ENCODE assay signal across 28 mouse cellular contexts in the genomic region with DNA sequence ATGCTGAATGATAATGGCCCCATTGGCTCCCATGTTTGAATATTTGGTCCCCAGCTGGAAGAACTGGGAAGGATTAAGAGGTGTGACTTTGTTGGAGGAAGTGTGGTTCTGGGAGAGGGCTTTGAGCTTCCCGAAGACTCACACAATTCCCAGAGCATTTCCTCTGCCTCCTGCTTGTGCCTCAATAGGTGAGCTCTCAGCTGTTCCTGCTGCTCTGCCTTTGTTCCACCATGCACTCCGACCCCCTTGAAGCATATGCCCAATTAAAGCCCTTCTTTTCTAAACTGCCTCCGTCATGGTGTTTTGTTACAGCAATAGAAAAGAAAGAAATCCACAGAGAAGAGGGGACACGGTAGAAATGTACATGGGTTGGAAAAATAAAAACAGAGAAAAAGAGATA. TPM values are rescaled to one million over a fixed set of nuclear protein-coding genes. Genes with fewer than 3 reads are reported as not detected.
DNase-seq lines count a peak whose midpoint lies in the region; ATAC-seq and TF ChIP-seq lines count a peak whose summit lies in the region.
"Had no signal": no experiment of that assay in that cellular context is flagged by ENCODE, and none has a peak within 500 bp of the region (broad histone marks: within the 10 kb centered on the region; RNA-seq: fewer than 3 reads in every experiment).

No protein-coding gene starts in this region.

- H3K27me3 ChIP-seq in forebrain, embryonic 12.5 days = no peaks in the 10 kb centered on the region
- no peaks in the 10 kb centered on the region for H3K27me3 ChIP-seq in forebrain, embryonic 16.5 days (replicated peaks; ENCODE audit: control insufficient read depth, insufficient read depth, low read length)
- H3K27me3 ChIP-seq in midbrain, embryonic 11.5 days (ENCODE audit: control insufficient read depth, insufficient read depth, low read length) = no peaks in the 10 kb centered on the region
- no peaks in the 10 kb centered on the region for H3K27me3 ChIP-seq in midbrain, postnatal 0 days (ENCODE audit: insufficient read depth, low read length)
- no peaks in the 10 kb centered on the region for H3K27me3 ChIP-seq in forebrain, embryonic 14.5 days (replicated peaks; ENCODE audit: control insufficient read depth, insufficient read depth, low read length)
- no peaks in the 10 kb centered on the region for H3K27me3 ChIP-seq in intestine, embryonic 15.5 days (replicated peaks)
- H3K27me3 ChIP-seq: embryonic facial prominence, embryonic 12.5 days; hindbrain, embryonic 15.5 days; limb, embryonic 12.5 days; liver, embryonic 15.5 days had no signal

- no peak for TF ChIP-seq CTCF in midbrain, postnatal 0 days (IDR thresholded peaks at IDR 0.05)

- H3K4me1 ChIP-seq in forebrain, embryonic 12.5 days = peaks cover 4% of the 10 kb centered on the region
- H3K4me1 ChIP-seq in forebrain, embryonic 16.5 days (replicated peaks; ENCODE audit: control insufficient read depth, insufficient read depth, low read length) = no peaks in the 10 kb centered on the region
- no peaks in the 10 kb centered on the region for H3K4me1 ChIP-seq in midbrain, embryonic 11.5 days (ENCODE audit: control insufficient read depth, insufficient read depth, low read length)
- no peaks in the 10 kb centered on the region for H3K4me1 ChIP-seq in midbrain, postnatal 0 days (ENCODE audit: insufficient read depth, low read length)
- H3K4me1 ChIP-seq in forebrain, embryonic 14.5 days (ENCODE audit: control insufficient read depth, insufficient read depth, low read length) = no peaks in the 10 kb centered on the region
- H3K4me1 ChIP-seq in intestine, embryonic 15.5 days (replicated peaks) = no peaks in the 10 kb centered on the region
- H3K4me1 ChIP-seq: embryonic facial prominence, embryonic 12.5 days; hindbrain, embryonic 15.5 days; limb, embryonic 12.5 days; liver, embryonic 15.5 days had no signal

- H3K9me3 ChIP-seq in forebrain, embryonic 12.5 days = no peaks in the 10 kb centered on the region
- H3K9me3 ChIP-seq in forebrain, embryonic 16.5 days (ENCODE audit: control insufficient read depth, low read length) = no peaks in the 10 kb centered on the region
- H3K9me3 ChIP-seq in midbrain, embryonic 11.5 days (ENCODE audit: control insufficient read depth, low read length) = no peaks in the 10 kb centered on the region
- no peaks in the 10 kb centered on the region for H3K9me3 ChIP-seq in midbrain, postnatal 0 days (ENCODE audit: low read length)
- H3K9me3 ChIP-seq in forebrain, embryonic 14.5 days (replicated peaks; ENCODE audit: control insufficient read depth, low read length) = no peaks in the 10 kb centered on the region
- H3K9me3 ChIP-seq in intestine, embryonic 15.5 days = no peaks in the 10 kb centered on the region
- H3K9me3 ChIP-seq: embryonic facial prominence, embryonic 12.5 days; hindbrain, embryonic 15.5 days; limb, embryonic 12.5 days; liver, embryonic 15.5 days had no signal

- DNase-seq in midbrain, embryonic 11.5 days (ENCODE audit: low spot score, missing footprints) = no peak
- DNase-seq in midbrain, postnatal 0 days (ENCODE audit: low spot score) = no peak
- DNase-seq in embryo, embryonic 10.5 days (ENCODE audit: low spot score) = peak; percentile 6
- peak; percentile 14 for DNase-seq in forebrain, embryonic 14.5 days (ENCODE audit: low spot score)
- no peak for DNase-seq in urinary bladder, postnatal 36 days (ENCODE audit: low spot score in 2 of 2)
- DNase-seq: adrenal gland, postnatal 14 days; cerebellum, adult 11-12 months; cerebellum, adult 9-11 months; gastrocnemius, postnatal 10 days; heart, postnatal 14 days; kidney, adult 2 months; kidney, postnatal 36 days; lung, embryonic 14.5 days; lung, postnatal 14 days; right cerebral cortex, adult 18-20 months; thymus, adult 18-20 months; thymus, postnatal 36 days had no signal

- H3K9ac ChIP-seq in forebrain, embryonic 12.5 days = no peak overlapping the region
- no peak overlapping the region for H3K9ac ChIP-seq in forebrain, embryonic 16.5 days (replicated peaks; ENCODE audit: low read depth, low read length)
- H3K9ac ChIP-seq in midbrain, embryonic 11.5 days (ENCODE audit: low read length) = no peak overlapping the region
- no peak overlapping the region for H3K9ac ChIP-seq in midbrain, postnatal 0 days (replicated peaks; ENCODE audit: low read length, poor library complexity, severe bottlenecking)
- no peak overlapping the region for H3K9ac ChIP-seq in forebrain, embryonic 14.5 days (ENCODE audit: low read length)
- no peak overlapping the region for H3K9ac ChIP-seq in intestine, embryonic 15.5 days
- H3K9ac ChIP-seq: embryonic facial prominence, embryonic 12.5 days; hindbrain, embryonic 15.5 days; limb, embryonic 12.5 days; liver, embryonic 15.5 days; lung, embryonic 14.5 days had no signal

- H3K36me3 ChIP-seq in forebrain, embryonic 12.5 days (replicated peaks) = no peaks in the 10 kb centered on the region
- H3K36me3 ChIP-seq in forebrain, embryonic 16.5 days (ENCODE audit: control insufficient read depth, insufficient read depth) = no peaks in the 10 kb centered on the region
- H3K36me3 ChIP-seq in midbrain, embryonic 11.5 days (ENCODE audit: control insufficient read depth, insufficient read depth, low read length) = no peaks in the 10 kb centered on the region
- no peaks in the 10 kb centered on the region for H3K36me3 ChIP-seq in midbrain, postnatal 0 days (ENCODE audit: insufficient read depth, low read length)
- no peaks in the 10 kb centered on the region for H3K36me3 ChIP-seq in forebrain, embryonic 14.5 days (ENCODE audit: control insufficient read depth, insufficient read depth, low read length)
- no peaks in the 10 kb centered on the region for H3K36me3 ChIP-seq in intestine, embryonic 15.5 days
- H3K36me3 ChIP-seq: embryonic facial prominence, embryonic 12.5 days; hindbrain, embryonic 15.5 days; limb, embryonic 12.5 days; liver, embryonic 15.5 days had no signal

- ATAC-seq in forebrain, embryonic 12.5 days (ENCODE audit: low FRiP score) = peak; percentile 53; the same call in 1 of the 2 replicates
- no peak for ATAC-seq in forebrain, embryonic 16.5 days
- ATAC-seq in midbrain, embryonic 11.5 days (ENCODE audit: low FRiP score) = 0 out of 2 replicates have a peak, but pooled peaks have one; percentile 40
- no peak for ATAC-seq in midbrain, postnatal 0 days (ENCODE audit: low FRiP score)
- ATAC-seq in forebrain, embryonic 14.5 days = peak; percentile 32; the same call in 1 of the 2 replicates
- no peak for ATAC-seq in intestine, embryonic 15.5 days
- ATAC-seq: CD4-positive, CD25-positive, alpha-beta regulatory T cell, adult 4 months had no signal

- no peak overlapping the region for H3K4me3 ChIP-seq in forebrain, embryonic 12.5 days (replicated peaks)
- no peak overlapping the region for H3K4me3 ChIP-seq in forebrain, embryonic 16.5 days (replicated peaks; ENCODE audit: low read length)
- H3K4me3 ChIP-seq in midbrain, embryonic 11.5 days (ENCODE audit: low read depth, low read length) = no peak overlapping the region
- no peak overlapping the region for H3K4me3 ChIP-seq in midbrain, postnatal 0 days (ENCODE audit: low read depth, low read length)
- no peak overlapping the region for H3K4me3 ChIP-seq in forebrain, embryonic 14.5 days (ENCODE audit: low read depth, low read length)
- H3K4me3 ChIP-seq in intestine, embryonic 15.5 days (replicated peaks) = no peak overlapping the region
- H3K4me3 ChIP-seq: embryonic facial prominence, embryonic 12.5 days; hindbrain, embryonic 15.5 days; layer of hippocampus, adult 2 months; left cerebral cortex, adult 2 months; limb, embryonic 12.5 days; liver, embryonic 15.5 days had no signal

- H3K4me2 ChIP-seq in forebrain, embryonic 12.5 days = no peak overlapping the region
- no peak overlapping the region for H3K4me2 ChIP-seq in forebrain, embryonic 16.5 days (ENCODE audit: low read length)
- H3K4me2 ChIP-seq in midbrain, embryonic 11.5 days = no peak overlapping the region
- no peak overlapping the region for H3K4me2 ChIP-seq in midbrain, postnatal 0 days (ENCODE audit: low read depth, low read length, poor library complexity, severe bottlenecking)
- no peak overlapping the region for H3K4me2 ChIP-seq in forebrain, embryonic 14.5 days (ENCODE audit: low read length)
- H3K4me2 ChIP-seq in intestine, embryonic 15.5 days (replicated peaks) = no peak overlapping the region
- H3K4me2 ChIP-seq: embryonic facial prominence, embryonic 12.5 days; hindbrain, embryonic 15.5 days; limb, embryonic 12.5 days; liver, embryonic 15.5 days; lung, embryonic 14.5 days had no signal

- WGBS in forebrain, embryonic 12.5 days = 4% methylated on average over 4 of the region's 4 CpGs
- 3% methylated on average over 4 of the region's 4 CpGs for WGBS in forebrain, embryonic 16.5 days
- 18% methylated on average over 4 of the region's 4 CpGs for WGBS in midbrain, embryonic 11.5 days
- 15% methylated on average over 4 of the region's 4 CpGs for WGBS in midbrain, postnatal 0 days
- WGBS in forebrain, embryonic 14.5 days = 1% methylated on average over 4 of the region's 4 CpGs
- 47% methylated on average over 4 of the region's 4 CpGs for WGBS in intestine, embryonic 15.5 days

- H3K27ac ChIP-seq in forebrain, embryonic 12.5 days = no peak overlapping the region
- no peak overlapping the region for H3K27ac ChIP-seq in forebrain, embryonic 16.5 days (ENCODE audit: low read length)
- no peak overlapping the region for H3K27ac ChIP-seq in midbrain, embryonic 11.5 days (ENCODE audit: low read depth, low read length)
- H3K27ac ChIP-seq in midbrain, postnatal 0 days (ENCODE audit: low read depth, low read length) = no peak overlapping the region
- H3K27ac ChIP-seq in forebrain, embryonic 14.5 days (ENCODE audit: low read depth, low read length) = no peak overlapping the region
- H3K27ac ChIP-seq in intestine, embryonic 15.5 days = no peak overlapping the region
- H3K27ac ChIP-seq: embryonic facial prominence, embryonic 12.5 days; hindbrain, embryonic 15.5 days; layer of hippocampus, adult 2 months; left cerebral cortex, adult 2 months; limb, embryonic 12.5 days; liver, embryonic 15.5 days; stomach, postnatal 0 days had no signal

RNA-seq across cellular contexts. Expression of a gene that starts 44.0 kb away (rescaled TPM):
- polyA plus RNA-seq in forebrain, embryonic 12.5 days (2016; fragmentation: Nextera tagmentation; extraction: Ambion mirVana) = 10.3 and 10.6 TPM in 2 replicates
- polyA plus RNA-seq in forebrain, embryonic 16.5 days (2015; fragmentation: Nextera tagmentation; extraction: Ambion mirVana) = 8.1 and 8.6 TPM in 2 replicates
- 9.4 and 9.9 TPM in 2 replicates for polyA plus RNA-seq in midbrain, embryonic 11.5 days (2014; fragmentation: Nextera tagmentation; extraction: Ambion mirVana)
- 14.3 and 20.3 TPM in 2 replicates for total RNA-seq in midbrain, postnatal 0 days (2014; rRNA removed)
- polyA plus RNA-seq in midbrain, postnatal 0 days (2015; fragmentation: Nextera tagmentation; extraction: Ambion mirVana) = 5.3 and 5.7 TPM in 2 replicates
- polyA plus RNA-seq in forebrain, embryonic 14.5 days (2014; fragmentation: Nextera tagmentation; extraction: Ambion mirVana) = 4.3 and 5.5 TPM in 2 replicates
- polyA plus RNA-seq in intestine, embryonic 15.5 days (2015; fragmentation: Nextera tagmentation; extraction: Ambion mirVana) = 10.5 and 11.3 TPM in 2 replicates

Comparison
In these comparisons a context has a peak if more than half of its experiments do, and no peak if none do; other contexts are left out.
1. ATAC-seq: peak in forebrain, embryonic 12.5 days (single experiment), midbrain, embryonic 11.5 days (single experiment) and forebrain, embryonic 14.5 days (single experiment); none in forebrain, embryonic 16.5 days (single experiment), midbrain, postnatal 0 days (single experiment) and intestine, embryonic 15.5 days (single experiment).
2. DNase-seq: peak in embryo, embryonic 10.5 days (single experiment) and forebrain, embryonic 14.5 days (single experiment); none in midbrain, embryonic 11.5 days (single experiment), midbrain, postnatal 0 days (single experiment) and urinary bladder, postnatal 36 days (0 of 2).